Mouse (Mus musculus) bone marrow macrophage, adult 2 months (primary cell): Measurements from ENCODE around the gene Bcl9l. TPM values are rescaled to one million over a fixed set of nuclear protein-coding genes. Genes with fewer than 3 reads are reported as not detected.

Experiments
- H3K27ac ChIP-seq: 2 replicates; pipeline ENCODE4 v1.5.1; 2012; ENCODE audit warnings: low read depth, low read length; ENCODE audit not compliant: insufficient read depth
- H3K4me1 ChIP-seq: 2 replicates; pipeline ENCODE4 v1.6.1; 2012; ENCODE audit warnings: low read length; ENCODE audit not compliant: control insufficient read depth, insufficient read depth
- H3K4me3 ChIP-seq: 2 replicates; pipeline ENCODE4 v1.5.1; 2012; ENCODE audit warnings: mild to moderate bottlenecking, low read length, moderate library complexity; ENCODE audit not compliant: insufficient read depth
- CTCF ChIP-seq: IDR thresholded peaks from 2 replicates; pipeline ENCODE4 v1.5.1; 2012; ENCODE audit warnings: low read depth, mild to moderate bottlenecking, low read length, moderate library complexity
- POLR2A ChIP-seq: IDR thresholded peaks from 2 replicates; pipeline ENCODE4 v1.6.1; 2012; ENCODE audit warnings: mild to moderate bottlenecking, low read depth, low read length, borderline replicate concordance
- polyA plus RNA-seq: library from polyadenylated mRNA; stranded (reverse); fragments of >200 nt; gene quantifications from 2 replicates; pipeline ENCODE4 v1.2.4, GENCODE M21; 2012; ENCODE audit not compliant: missing spikeins, insufficient read depth, insufficient read length

Bcl9l gene
- polyA plus RNA-seq, 1 experiment: 9.5 TPM

DNA sequence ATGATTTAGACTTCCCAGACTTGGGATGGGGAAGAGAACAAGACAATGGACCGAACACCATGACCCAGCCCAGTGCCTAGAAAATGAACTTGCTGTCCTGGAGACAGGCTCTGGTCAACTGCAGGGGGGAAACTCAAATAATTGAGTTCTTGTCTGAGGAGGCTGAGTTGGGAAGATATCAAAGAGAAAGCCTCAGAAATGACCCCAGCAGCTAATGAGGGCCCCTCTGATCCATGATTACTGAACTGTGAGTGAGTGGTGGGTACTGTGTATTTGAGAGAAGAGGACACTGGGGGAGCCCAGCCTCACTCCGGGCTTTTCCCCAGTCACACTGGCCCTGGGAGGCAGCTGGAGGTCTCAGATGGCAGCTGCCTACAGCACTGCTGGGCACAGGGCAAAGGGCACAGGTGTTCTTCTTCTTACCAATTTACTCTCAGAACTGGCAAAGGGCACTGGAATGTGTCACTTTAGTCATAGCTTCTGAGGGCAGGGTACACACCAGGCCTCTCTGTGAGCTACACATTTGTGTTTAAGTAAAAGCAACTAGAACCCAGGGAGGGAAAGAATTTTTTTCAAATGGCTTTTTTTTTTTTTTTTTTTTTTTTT is 57.3 kb downstream of the Bcl9l start:
- no peak overlapping the region for H3K27ac ChIP-seq
- H3K4me3 ChIP-seq: no peak overlapping the region
- TF ChIP-seq CTCF (no peak), POLR2A (no peak)
- H3K4me1 ChIP-seq: peaks cover 31% of the 10 kb centered on the region

DNA sequence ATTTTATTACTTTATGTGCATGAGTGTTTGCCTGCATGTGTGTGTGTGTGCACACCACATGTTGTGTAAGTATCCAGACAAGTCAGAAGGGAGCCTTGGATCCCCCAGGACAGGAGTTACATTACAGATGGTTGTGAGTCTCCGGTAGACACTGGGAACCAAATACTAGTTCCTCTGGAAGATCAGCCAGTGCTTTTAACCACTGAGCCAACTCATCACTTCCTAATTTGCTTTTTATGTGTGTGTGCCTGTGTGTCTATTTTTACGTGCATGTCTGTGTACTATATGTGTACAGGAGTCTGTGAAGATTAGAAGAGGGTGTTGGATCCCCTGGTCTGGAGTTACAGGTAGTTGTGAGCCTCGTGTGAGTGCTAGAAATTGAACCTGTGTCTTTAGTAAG is 58.1 kb downstream of the Bcl9l start:
- TF ChIP-seq CTCF (no peak), POLR2A (no peak)
- H3K4me3 ChIP-seq: no peak overlapping the region
- H3K27ac ChIP-seq: 0 out of 2 replicates have a peak overlapping the region, but pooled peaks have one; percentile 12
- H3K4me1 ChIP-seq: peaks cover 32% of the 10 kb centered on the region

DNA sequence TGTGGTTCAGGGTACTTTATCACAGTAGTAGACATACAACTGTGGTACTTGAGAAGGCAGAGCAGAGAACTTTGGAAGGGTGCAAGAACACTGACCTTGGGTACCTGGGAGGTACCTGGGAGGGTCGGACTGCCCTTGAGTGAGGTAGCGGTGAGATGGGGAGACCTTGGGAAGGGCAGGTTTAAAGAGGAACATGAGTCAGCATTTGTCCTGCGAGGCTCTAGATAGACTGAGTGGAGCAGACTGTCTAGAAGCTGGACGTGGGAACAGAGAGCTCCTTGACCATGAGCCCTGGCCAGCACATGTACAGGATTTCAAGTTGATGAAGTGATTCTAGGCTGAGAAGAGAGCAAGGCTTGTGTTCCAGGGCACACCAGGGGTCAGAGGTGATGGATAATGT is 59.7 kb downstream of the Bcl9l start:
- no peak overlapping the region for H3K27ac ChIP-seq
- H3K4me1 ChIP-seq: peaks cover 30% of the 10 kb centered on the region
- TF ChIP-seq CTCF (no peak), POLR2A (no peak)
- H3K4me3 ChIP-seq: no peak overlapping the region

DNA sequence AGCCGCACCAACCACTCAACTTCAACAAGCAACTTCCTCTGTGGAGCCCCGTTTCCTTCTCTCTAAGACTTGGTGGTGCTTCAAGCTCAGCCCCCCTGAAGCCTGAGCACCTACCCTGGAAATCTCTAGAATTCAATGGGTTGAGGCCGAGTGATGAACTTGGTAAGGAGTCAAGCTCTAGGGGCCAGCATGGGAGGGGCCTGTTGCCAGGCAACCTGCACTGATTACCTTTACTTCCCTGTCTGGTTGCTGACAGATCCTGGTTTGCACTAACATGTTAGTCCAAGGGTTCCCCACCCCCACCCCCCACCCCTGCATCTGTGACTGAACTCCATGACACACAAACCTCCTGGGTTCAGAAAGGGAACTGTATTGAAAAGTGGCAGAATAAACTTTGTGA is 62.4 kb downstream of the Bcl9l start:
- no peak overlapping the region for H3K4me3 ChIP-seq
- H3K27ac ChIP-seq: no peak overlapping the region
- H3K4me1 ChIP-seq: peaks cover 16% of the 10 kb centered on the region
- TF ChIP-seq POLR2A: no peak
- no peak for TF ChIP-seq CTCF

DNA sequence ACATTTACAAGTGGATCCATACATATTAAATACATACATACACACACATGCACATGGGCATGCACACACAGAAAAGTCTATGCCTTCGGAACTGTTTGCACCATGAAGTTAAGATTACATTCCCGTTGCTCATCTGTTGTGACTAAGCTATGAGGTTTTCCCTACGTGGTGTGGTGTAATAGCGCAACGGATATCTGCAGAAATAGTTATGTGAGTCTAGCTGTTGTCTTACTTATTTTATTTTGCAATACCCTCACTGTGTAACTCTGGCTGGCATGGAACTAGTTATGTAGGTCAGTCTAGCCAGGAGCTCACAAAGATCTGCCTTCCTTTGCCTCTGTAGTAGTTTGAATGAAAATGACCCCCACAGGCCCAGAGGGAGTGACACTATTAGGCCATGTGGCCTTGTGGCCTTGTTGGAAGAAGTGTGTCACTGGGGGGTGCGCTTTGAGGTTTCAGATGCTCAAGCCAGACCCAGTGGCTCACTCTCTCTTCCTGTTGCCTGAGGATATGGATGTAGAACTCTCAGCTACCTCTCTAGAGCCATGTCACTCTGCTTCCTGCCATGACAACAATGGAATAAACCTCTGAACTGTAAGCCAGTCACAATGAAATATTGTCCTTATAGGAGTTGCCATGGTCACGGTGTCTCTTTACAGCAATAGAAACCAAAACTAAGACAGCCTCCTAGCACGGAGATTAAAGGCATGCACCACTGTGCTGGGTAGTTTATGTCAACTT is 66.0 kb downstream of the Bcl9l start:
- TF ChIP-seq CTCF (no peak), POLR2A (no peak)
- Histone ChIP-seq H3K4me1 (peaks cover 27% of the 10 kb centered on the region), H3K27ac (no peak overlapping the region), H3K4me3 (no peak overlapping the region)

DNA sequence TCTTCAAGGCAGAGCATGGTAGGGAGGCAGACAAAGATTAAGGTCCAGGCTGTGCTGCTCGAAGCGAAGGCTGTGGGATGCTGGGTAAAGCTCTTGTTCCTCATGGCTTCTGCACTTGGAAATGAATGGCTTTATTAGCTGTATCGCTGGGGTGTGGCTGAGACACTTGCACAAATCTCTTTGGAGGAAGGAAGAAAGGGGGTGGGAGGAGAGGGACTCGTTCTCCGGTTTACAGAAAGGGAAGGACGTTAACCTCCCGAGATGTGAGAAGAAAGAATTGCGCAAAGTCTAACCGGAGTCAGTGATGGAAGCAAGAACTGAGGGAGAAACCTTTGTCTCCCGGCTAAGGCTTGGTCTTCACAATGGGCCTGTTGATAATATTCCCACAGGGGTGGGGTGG is 68.5 kb downstream of the Bcl9l start:
- H3K4me1 ChIP-seq: peaks cover 19% of the 10 kb centered on the region
- TF ChIP-seq POLR2A (no peak), CTCF (no peak)
- H3K27ac ChIP-seq: peak overlapping the region; percentile 56
- H3K4me3 ChIP-seq: no peak overlapping the region

DNA sequence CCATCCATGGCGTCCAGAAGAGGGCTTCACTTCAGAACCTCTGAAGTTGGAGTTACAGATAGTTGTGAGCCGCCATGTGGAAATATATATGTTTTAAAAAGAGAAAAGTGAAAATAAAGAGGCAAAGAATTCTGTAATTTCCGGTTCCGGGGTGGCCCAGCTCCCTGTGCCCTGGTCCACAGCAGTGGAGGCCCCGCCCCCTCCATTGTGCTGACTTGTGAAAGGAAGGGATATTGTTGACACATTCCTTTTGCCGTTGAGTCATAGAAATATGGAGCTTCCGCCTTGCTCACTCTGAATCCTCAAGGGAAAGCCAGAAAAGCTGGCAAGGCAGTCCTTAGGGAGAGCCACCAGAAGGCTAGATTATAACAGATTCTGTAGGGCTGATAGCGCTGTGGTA is 69.5 kb downstream of the Bcl9l start:
- H3K4me3 ChIP-seq: no peak overlapping the region
- TF ChIP-seq POLR2A: no peak
- no peak for TF ChIP-seq CTCF
- H3K27ac ChIP-seq: peak overlapping the region; percentile 63
- peaks cover 19% of the 10 kb centered on the region for H3K4me1 ChIP-seq

Other genes starting within 250 kb of the Bcl9l start
- gene Cbl, start 248.8 kb upstream of the Bcl9l start, polyA plus RNA-seq: 143 and 171 TPM in 2 replicates
- gene Ccdc153, start 242.1 kb upstream of the Bcl9l start, polyA plus RNA-seq: not detected in 2 replicates
- not detected in 2 replicates for gene Pdzd3, start 231.4 kb upstream of the Bcl9l start, polyA plus RNA-seq
- 6.6 and 7.1 TPM in 2 replicates for gene Nlrx1, start 214.2 kb upstream of the Bcl9l start, polyA plus RNA-seq
- not detected in 2 replicates for gene Abcg4, start 194.2 kb upstream of the Bcl9l start, polyA plus RNA-seq
- 23.8 and 28.0 TPM in 2 replicates for gene Hinfp, start 177.2 kb upstream of the Bcl9l start, polyA plus RNA-seq
- 19.9 and 24.0 TPM in 2 replicates for gene C2cd2l, start 162.5 kb upstream of the Bcl9l start, polyA plus RNA-seq
- 44.7 and 49.6 TPM in 2 replicates for gene Dpagt1, start 156.8 kb upstream of the Bcl9l start, polyA plus RNA-seq
- 43.6 and 57.0 TPM in 2 replicates for gene H2afx, start 148.1 kb upstream of the Bcl9l start, polyA plus RNA-seq
- gene Hmbs, start 138.6 kb upstream of the Bcl9l start, polyA plus RNA-seq: 22.4 and 25.8 TPM in 2 replicates
- 41.3 and 44.7 TPM in 2 replicates for gene Vps11, start 121.2 kb upstream of the Bcl9l start, polyA plus RNA-seq
- gene Hyou1, start 103.3 kb upstream of the Bcl9l start, polyA plus RNA-seq: 32.8 and 33.6 TPM in 2 replicates
- 9.4 and 11.5 TPM in 2 replicates for gene Slc37a4, start 86.0 kb upstream of the Bcl9l start, polyA plus RNA-seq
- 2,665 and 2,801 TPM in 2 replicates for gene Rps25, start 75.7 kb upstream of the Bcl9l start, polyA plus RNA-seq
- gene Trappc4, start 75.2 kb upstream of the Bcl9l start, polyA plus RNA-seq: 64.9 and 82.4 TPM in 2 replicates
- 39.3 and 50.2 TPM in 2 replicates for gene Ccdc84, start 64.3 kb upstream of the Bcl9l start, polyA plus RNA-seq
- not detected in 2 replicates for gene Foxr1, start 41.7 kb upstream of the Bcl9l start, polyA plus RNA-seq
- not detected in 2 replicates for gene Upk2, start 27.8 kb upstream of the Bcl9l start, polyA plus RNA-seq
- not detected in 2 replicates for gene Cxcr5, start 79.1 kb downstream of the Bcl9l start, polyA plus RNA-seq
- gene Ddx6, start 122.1 kb downstream of the Bcl9l start, polyA plus RNA-seq: 111 and 122 TPM in 2 replicates
- not detected in 2 replicates for gene Treh, start 190.4 kb downstream of the Bcl9l start, polyA plus RNA-seq